Mouse (Mus musculus): Measurements from ENCODE around the gene Ak5.

Ak5 gene

DNA sequence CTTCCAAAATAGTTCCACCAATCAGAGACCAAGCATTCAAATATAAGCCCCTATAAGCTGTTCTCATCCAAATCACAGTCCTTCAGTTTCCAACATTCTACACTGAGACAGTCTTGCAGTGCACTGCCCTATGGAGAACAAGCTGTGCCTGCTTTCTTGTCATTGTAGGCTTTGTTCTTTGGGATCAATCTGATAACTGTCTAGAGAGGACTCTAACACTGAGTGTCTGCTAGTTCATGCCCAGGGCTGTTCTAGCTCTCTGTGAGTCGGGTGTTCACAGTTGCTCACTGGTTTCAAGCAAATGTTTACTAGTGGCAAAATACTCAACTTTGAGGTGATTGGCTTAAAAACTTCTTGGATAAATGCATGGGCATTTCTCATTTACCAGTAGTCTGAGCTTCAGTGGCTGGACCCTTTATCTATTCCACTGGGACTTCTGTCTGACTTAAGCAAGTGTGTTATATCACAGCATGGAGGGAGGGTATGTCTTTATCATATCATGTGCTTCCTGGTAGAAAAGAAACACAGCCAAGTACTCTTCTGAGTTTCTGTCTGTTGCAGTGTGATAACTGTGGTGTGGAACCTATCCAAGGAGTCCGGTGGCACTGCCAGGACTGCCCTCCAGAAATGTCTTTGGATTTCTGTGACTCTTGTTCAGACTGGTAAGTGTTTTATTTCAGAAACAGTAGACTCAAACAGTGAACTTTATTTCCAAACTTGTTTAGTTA is 210.7 kb downstream of the Ak5 start:
- no peak for ATAC-seq (ENCODE audit: insufficient number of reproducible peaks, low FRiP score, low TSS enrichment)

DNA sequence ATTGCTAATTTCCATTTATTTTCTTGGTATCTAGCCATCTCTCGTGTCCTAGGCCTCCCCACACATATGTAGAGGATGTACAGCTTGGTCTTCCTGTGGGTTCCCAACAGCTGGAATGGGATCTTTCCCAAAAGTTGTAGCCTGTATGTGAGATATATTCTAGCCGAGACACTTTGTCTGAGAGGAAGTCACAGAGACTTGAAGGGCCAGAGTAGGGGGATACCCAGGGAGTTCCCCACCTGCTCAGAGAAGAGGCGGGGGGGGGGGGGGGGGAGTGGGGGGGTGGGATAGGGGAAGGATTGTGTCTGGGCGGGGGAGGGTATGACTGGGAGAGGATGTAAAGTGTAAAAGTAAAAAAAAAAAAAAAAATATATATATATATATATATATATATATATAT is 215.0 kb downstream of the Ak5 start:
- ATAC-seq (ENCODE audit: insufficient number of reproducible peaks, low FRiP score, low TSS enrichment): no peak

DNA sequence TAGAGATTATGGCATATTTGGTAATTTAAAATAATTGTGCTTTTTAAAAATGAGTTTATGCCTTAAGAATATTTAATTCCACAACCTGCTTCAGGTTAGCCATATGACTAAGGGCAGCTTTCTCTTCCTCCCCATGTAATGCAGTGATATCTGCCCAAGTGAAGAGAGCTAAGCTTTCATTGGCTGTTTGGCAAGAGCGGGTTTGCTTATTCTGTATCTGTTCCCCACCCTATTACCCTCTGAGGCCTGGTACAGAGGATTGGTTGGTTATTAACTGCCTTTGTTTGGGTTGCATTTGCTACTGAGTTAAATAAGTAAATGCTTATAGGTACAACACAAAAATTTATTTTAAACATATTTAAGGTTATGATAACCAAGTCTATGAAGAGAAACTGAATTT is 221.2 kb downstream of the Ak5 start:
- no peak for ATAC-seq (ENCODE audit: insufficient number of reproducible peaks, low FRiP score, low TSS enrichment)

DNA sequence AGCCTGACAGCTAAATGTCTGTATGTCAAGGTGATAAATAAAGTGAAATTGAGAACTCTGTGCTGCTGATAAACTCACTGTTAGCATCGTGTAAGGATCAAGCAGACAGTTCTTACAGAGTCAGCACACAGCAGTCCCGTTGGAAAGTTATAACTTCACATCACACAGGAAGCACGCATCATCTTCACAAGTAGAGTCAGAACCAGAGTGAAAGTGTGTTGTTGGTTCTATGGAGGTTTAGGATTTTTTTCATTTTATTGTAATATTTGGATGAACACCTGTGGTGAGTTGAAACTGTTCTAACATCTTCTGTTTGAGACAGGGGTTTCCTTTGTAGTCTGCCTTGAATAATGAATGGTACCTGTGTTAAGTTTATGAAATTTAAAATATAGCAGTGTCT is 224.0 kb downstream of the Ak5 start:
- no peak for ATAC-seq (ENCODE audit: insufficient number of reproducible peaks, low FRiP score, low TSS enrichment)

DNA sequence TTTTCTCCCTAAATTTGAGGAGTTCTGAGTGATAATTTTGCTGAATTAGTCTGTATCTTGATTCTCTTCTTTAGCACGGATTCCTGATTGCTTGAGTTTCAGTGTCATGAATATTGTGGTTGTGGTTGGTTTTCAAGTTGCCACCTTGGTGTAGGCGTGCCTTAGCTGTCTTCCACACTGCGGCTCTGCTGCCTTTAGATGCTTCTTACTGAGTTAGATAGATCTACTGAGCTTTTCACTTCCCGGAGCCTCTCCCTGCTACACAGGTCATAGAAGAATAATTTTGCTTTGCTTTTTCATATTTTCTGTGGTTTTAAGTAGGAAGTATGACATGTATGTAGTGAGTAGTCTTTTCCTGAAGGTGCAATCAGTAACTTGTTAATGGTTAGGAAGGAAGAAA is 225.4 kb downstream of the Ak5 start:
- no peak for ATAC-seq (ENCODE audit: insufficient number of reproducible peaks, low FRiP score, low TSS enrichment)

DNA sequence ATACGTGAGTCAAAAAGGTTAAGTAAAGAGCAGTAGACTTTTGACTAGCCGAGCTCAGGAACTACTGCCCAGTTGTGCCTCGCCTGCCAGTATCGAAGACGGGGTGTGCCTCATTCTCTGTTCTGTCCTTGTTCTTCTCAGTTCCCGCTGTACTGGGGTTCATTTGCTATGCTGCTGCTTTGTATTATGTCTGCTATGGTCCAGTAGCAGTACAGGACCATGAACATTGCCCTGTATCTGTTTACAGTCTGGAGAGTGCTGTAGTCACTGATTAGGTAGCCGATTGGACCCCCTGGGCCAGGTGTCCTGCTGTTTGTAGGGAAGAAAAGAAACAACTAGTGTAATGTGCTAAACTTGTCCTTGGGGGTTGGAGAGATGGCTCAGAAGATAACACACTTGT is 230.1 kb downstream of the Ak5 start:
- ATAC-seq (ENCODE audit: insufficient number of reproducible peaks, low FRiP score, low TSS enrichment): no peak

DNA sequence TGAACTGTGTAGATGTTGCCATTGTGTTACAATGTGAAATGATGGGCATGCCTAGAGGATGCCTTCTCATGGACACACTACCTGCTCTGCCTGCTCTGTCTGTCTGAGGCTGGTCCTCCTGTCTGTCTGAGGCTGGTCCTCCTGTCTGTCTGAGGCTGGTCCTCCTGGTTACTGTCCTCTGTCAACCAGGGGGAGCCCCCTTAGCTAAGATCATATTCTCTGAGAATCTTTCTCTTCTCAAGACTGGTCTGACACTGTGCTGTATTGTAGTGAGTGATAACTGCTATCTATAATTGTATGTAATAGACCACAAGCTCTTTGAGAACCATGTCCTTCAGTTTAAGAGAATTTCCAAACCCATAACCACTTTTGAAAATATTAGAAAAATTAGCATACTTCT is 232.6 kb downstream of the Ak5 start:
- ATAC-seq (ENCODE audit: insufficient number of reproducible peaks, low FRiP score, low TSS enrichment): peak; percentile 29; the same call in 1 of the 2 replicates

DNA sequence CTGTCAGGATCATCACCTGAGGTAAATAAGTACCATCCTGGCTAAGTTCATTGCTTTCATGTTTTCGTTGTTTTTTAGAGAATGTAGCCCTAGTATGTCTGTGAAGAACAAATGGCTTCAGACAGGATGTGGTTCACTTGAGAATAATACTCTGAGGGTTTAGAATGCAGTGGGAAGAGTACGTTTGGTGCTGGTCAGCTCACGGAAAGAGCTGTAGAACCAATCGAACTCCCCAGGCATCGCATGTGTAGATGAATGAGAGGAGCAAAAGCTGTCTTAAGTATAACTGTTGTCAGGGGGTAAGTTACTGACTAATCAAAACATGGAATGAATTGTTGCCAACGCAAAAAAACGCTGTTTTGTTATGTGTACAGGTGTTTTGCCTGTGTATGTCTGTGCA is 235.5 kb downstream of the Ak5 start:
- ATAC-seq (ENCODE audit: insufficient number of reproducible peaks, low FRiP score, low TSS enrichment): no peak

DNA sequence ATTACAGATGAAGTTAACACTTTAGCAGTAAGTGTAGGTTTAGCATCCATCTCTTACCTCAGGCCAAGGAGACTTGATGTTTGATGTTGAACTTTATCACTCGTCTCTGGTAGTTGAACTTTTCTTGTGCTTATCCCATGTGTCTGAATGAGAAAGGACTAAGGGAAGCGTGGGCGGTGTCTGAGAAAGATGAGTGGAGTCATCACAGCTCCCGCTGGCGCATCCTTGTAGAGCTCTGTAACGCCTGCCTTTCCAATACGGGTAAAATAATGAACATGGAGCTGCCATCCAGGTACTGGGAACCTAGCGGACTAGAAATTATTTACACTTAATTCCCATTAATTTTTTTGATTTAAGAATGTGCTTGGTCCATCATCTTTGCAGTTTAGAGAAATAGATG is 239.2 kb downstream of the Ak5 start:
- ATAC-seq (ENCODE audit: insufficient number of reproducible peaks, low FRiP score, low TSS enrichment): no peak
